Mouse (Mus musculus): ENCODE results near the gene AC109138.7. TPM values are rescaled to one million over a fixed set of nuclear protein-coding genes. Genes with fewer than 3 reads are reported as not detected.

Gene AC109138.7
- not detected for total RNA-seq (2021)

DNA sequence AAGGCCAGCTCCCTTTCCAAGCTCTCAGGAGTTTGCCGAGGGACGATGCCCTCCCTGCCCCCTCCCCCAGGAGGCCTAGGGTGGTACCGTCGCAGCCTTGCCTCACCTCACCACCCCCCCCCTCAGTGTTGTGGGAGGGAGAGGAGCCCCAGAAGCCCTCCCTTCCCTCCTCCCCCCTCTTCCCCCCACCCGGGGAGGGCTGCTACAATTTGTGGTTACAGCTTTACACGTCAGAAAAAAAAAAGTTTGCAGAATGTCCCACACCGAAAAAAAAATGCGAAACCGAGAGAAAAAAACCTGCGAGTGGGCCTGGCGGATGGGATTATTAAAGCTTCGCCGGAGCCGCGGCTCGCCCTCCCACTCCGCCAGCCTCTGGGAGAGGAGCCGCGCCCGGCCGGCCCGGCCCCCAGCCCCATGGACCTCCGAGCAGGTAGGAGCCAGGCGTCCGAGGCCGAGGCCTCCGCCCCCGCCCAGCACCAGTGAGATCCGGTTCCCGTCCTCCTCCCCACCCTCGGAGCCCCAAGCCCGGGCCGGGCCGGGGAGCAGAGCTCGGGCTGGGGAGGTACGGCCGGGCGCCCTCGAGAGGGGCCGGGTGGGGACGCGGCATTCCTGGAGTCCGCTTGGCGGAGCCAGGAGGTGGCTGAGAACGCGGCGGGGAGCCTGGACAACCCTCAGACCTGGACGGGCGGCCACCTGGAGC is at the start of gene AC109138.7, which contains the start of gene Clcf1:
Gene AC109138.7 (plus strand): TSS at position 287 of the 700 bp plus-strand sequence.
Gene Clcf1 (plus strand): TSS at position 168 of the 700 bp plus-strand sequence.
- DNase-seq: peak; percentile 51 to 69
- intact Hi-C loops (cut with DNase I): no loop called here

DNA sequence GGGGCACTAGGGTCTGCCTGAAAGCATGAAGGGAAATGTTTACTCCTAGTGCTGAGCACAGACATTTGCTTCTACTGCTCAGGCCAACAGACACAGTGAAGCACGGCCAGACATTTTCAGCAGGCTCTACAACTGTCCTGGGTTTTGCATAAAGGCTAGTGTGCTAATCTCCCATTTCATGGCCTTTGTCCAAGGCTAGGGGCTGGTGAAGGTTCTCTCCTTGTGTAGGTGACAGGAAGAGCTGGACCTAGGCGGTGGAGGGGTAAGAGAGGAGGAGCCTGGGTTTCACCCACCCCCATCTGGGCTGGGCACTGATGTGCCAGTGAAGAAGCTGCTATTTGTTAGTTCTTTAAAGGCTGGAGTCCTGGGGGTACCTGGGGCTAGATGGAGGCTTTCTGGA is 49.4 kb upstream of the AC109138.7 start:
- intact Hi-C loops (cut with DNase I): no loop called here
- no peak for DNase-seq

- intact Hi-C loops (cut with DNase I): no loop called here
- no peak for DNase-seq
Measured at GRCm38 (mm10) chr19:4166678-4167476, 47.3 kb upstream of the AC109138.7 start.

GRCm38 (mm10) chr19:4169378-4169784 is 44.8 kb upstream of the AC109138.7 start:
- intact Hi-C loops (cut with DNase I): loop anchor here (1.0 kb wide), 1 partner anchor 22 kb away; the partner anchor contains the start of gene Tbc1d10c
- DNase-seq: peak; percentile 99 to 100

DNA sequence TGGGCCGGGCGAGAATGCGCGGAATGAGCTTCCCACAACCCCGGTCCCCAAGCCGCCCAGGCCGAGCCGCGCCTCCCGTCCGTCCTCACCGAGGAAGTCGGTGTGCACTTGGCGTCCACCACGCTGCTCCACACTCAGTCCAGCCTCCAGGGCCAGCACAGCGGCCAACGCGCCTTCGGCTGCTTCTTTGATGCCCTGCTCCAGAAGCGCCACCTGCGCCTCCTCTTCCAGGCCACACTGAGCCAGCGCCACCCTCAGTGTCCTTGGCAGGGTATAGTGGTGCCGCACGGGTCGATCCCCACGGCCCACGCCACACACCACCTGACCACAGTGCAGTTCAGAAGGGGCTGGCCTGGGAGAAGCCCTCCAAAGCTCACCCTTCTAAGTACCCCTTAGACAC is 44.3 kb upstream of the AC109138.7 start:
- no peak for DNase-seq
- intact Hi-C loops (cut with DNase I): loop anchor here (1.0 to 2.0 kb wide), 2 partner anchors 21 to 59 kb away; partner anchors contain the start of gene Tbc1d10c

- DNase-seq: no peak
- intact Hi-C loops (cut with DNase I): loop anchor here (2.0 kb wide), 1 partner anchor 58 kb away; no protein-coding TSS in a partner anchor
Measured at GRCm38 (mm10) chr19:4170723-4171392, 43.3 kb upstream of the AC109138.7 start.

DNA sequence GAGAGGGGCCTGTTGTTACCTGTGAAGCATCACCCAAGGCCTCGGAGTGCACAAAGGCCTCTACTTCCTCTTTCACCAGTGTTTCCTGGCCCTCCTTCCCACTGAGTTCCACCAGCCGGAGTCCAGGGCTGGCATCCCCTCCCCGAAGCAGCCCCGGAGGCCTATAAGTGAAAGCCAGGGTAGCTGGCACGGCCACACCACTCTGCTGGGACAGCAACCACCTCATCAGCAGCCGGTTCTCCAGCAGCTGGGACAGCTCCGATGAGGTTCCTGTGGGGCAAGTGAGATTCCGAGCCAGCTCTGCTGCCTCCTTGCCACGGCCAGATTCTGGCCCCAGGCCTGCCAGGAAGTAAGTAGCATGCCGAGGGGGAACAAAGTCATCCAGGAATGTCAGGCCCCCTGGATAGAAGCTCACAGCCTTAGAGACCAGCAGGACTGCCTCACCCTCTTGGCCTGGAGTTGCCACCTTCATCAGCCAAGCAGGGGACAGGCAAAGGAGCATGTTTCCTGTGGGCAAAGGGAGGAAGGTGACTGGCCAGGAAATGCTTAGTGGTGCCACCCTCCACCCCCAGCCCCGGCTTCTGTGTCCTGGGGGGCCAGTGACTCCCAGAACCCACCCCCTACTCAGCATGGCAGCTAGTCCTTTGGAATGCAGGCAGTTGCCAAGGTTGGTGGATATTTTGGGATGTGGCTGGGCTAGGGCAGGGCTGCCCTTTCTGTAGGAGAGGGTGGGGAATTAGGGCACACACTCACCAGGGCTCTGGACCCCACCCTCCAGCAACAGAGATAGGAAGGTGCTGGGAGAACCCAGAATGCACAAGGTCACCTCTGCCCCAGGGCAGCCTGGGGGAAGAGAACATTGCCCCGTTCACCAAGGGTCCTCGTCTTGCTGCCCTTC is 42.5 kb upstream of the AC109138.7 start:
- intact Hi-C loops (cut with DNase I): loop anchor here (2.0 kb wide), 1 partner anchor 57 kb away; no protein-coding TSS in a partner anchor
- DNase-seq: peak in 1 of 2 experiments; percentile 41

DNA sequence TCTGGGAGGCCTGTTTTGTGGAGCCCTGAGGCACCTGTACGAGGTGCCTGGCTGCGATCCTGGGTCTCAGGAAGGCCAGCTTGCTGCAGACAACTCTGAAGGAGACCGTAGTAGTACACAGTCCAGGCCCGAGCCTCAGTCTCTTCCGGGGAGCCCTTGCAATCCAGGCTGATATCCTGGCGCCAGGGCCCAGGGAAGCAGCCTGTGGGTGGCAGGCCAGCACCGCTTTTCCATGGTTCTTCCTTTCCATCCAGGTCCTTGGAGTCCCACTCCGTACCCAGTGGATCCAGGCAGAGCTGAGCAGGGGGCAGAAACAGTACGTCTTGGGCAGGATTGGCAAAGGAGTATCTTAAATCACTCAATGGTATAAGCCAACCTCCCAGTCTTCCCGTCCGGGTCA is 41.2 kb upstream of the AC109138.7 start:
- no peak for DNase-seq
- intact Hi-C loops (cut with DNase I): no loop called here

DNA sequence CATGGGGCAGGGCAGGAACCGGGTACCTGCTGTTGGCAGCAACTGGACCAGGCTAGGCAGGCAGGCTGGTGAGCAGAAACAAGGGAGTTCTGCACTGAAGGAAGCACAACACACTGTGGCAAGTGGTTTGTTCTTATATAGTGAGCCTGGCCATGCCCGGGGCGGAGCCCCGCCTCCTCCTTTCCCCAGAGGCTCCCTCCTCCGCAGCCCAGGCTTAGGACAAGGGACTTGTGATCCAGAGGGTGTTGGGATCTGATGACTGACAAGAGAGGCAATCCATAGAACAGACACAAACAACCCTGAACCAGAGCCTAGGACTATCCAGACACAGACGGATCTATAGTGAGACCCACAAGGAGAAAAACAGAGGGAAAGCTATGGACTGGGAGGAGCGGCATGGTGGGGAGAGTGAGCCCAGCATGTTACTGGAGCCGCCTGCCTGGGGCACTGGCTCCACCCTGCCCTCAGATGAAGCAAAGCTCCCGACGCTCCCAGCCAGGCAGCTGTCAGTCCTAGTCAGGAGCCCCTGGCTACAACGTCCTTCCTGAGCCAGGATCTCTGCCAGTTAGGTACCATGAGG is 38.7 kb upstream of the AC109138.7 start, which contains the start of gene Carns1:
Gene Carns1 (minus strand): TSS at position 112 of the 580 bp plus-strand sequence.
- peak in 1 of 2 experiments; percentile 61 for DNase-seq
- intact Hi-C loops (cut with DNase I): no loop called here

GRCm38 (mm10) chr19:4180411-4180810 is 33.7 kb upstream of the AC109138.7 start:
- intact Hi-C loops (cut with DNase I): no loop called here
- no peak for DNase-seq

- intact Hi-C loops (cut with DNase I): no loop called here
- peak in 1 of 2 experiments; percentile 57 for DNase-seq
Measured at GRCm38 (mm10) chr19:4181892-4182291, 32.3 kb upstream of the AC109138.7 start.

DNA sequence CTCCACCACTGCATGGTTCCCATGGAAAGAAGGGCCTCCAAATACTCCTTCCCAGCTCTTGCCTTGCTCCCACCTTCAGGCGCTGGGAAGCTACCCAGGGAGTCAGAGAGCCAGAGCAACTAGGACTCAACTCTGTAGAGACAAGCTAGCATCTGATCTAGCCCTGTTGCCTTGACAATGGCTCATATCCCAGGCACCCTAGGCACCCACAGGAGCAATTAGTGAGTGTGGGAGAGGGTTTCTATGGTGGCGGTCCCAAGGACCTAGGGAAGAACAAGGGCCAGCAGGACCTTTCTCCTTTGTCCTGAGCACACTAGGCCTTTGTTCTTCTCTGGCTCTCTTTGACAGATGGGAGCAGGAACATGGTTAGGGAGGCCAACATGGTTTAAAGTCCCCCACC is 30.5 kb upstream of the AC109138.7 start:
- intact Hi-C loops (cut with DNase I): no loop called here
- no peak for DNase-seq

- intact Hi-C loops (cut with DNase I): no loop called here
- DNase-seq: no peak
Measured at GRCm38 (mm10) chr19:4184976-4185975, 28.9 kb upstream of the AC109138.7 start.

DNA sequence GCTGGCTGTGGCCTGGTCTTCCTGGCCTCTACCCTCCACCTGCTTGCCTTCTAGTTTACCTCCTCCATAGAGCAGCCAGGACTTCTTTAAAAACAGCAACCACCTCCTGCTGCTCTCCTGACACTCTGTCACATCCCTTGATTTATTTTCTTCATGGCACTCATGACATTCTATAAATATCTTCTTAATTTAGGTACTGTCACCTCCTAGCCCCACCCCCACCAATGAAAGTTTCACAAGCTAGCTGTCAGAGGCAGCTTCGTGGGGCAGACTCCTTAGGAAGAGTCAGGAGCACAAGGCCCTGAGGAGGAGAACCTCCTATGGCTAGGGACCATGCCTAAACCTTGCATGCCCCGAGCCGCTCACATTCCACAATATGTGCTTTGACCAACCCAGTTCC is 26.9 kb upstream of the AC109138.7 start:
- DNase-seq: no peak
- intact Hi-C loops (cut with DNase I): no loop called here

DNA sequence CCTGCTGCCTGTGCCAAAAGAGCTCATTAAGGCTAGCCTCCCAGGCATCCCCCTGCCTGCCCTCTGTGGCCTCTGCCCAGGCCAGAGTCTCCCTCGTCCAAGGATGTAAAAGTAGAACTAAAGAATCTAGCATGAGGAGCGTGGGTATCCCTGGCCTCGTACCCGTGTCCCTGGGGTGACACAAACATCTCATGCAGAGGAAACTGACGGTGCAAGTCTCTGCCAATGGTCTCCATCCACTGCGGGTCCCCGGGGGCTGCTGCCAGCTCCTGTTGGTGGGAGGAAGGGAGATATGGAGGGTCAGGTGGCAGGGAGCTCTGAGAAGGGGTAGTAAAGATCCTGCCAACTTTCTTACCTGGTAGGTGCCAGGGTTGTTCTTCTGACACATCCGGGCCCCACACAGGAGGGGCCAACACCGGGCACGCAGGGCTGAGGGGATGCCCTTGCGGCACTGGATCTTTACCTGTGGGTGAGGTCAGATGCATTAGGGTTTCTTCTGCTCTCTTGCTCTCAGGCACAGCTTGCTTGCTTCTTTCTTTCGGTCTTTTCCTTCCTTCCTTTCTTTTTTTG is 25.0 kb upstream of the AC109138.7 start:
- DNase-seq: no peak
- intact Hi-C loops (cut with DNase I): no loop called here

- DNase-seq: no peak
- intact Hi-C loops (cut with DNase I): loop anchor here (1.0 kb wide), 1 partner anchor 22 kb away; no protein-coding TSS in a partner anchor
Measured at GRCm38 (mm10) chr19:4190831-4191334, 23.3 kb upstream of the AC109138.7 start, which contains the start of gene Tbc1d10c. Gene Tbc1d10c (minus strand): TSS chr19:4191284.

DNA sequence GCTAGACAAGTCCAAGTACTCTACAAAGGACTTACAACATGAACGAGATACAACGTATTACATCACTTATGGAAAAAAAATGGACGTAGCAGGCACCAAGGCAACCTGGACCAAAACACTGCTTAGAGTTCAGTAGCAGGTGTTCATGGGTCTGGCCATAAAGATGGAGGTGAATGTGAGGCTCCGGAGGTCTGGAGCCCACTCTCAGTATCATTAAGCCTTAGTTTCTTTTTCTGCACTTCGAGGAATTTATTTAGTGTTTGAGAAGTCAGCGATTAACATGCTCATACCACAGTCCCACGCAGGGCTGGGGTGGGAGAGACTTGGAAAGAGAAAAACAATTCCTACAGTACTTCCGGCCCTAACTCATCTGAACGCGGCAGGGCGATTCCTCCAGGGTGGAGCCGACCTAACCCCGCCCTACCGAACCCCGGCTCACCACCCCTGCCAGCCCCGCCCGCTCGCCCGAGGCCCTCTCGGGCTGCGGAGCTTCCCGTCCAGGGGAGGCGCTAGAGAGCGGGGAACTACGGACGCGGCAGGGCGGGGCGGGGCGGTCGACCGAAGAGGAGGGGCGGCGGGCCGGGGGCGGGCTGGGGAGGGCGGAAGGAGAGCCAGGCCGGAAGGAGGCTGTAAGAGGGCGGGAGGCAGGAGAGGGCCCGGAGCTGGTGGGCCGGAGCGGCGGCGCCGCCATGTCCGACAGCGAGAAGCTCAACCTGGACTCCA is 22.5 kb upstream of the AC109138.7 start, which contains the start of gene Ppp1ca:
Gene Ppp1ca (plus strand): TSS at position 538 of the 723 bp plus-strand sequence.
- DNase-seq: peak; percentile 97
- intact Hi-C loops (cut with DNase I): loop anchor here (1.0 kb wide), 2 partner anchors 22 to 42 kb away; no protein-coding TSS in a partner anchor

Data from heart, postnatal 36 days (tissue).